Mouse (Mus musculus): ENCODE measurements at regions not wholly inside any gene's neighbourhood (a gene's known extent, or its start where the extent isn't known, plus 50 kb on each side); places are given as distances from the start of the nearest gene placed in this dataset.

DNA sequence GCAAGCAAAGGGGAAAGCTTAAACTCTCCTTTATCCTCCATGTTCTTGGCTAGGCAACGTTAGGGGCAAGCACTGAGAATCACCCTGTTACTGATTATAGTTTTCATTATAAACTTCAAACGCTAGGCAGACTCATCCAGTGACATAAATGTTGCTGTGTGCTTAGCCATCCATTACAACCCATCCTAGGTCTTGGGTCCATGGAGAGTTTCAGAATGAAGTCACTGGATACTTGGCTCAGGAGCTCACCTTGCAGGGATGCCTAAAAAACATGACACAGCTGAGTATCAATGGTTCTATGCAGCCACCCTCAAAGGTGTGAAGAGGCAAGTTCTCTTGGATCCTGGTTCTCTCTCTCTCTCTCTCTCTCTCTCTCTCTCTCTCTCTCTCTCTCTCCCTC lies 227.2 kb upstream of the Sfrp2 start:
- no peaks in the 10 kb centered on the region for H3K27me3 ChIP-seq (ENCODE audit: control insufficient read depth, insufficient read depth, low read length)
- DNase-seq (ENCODE audit: low spot score, missing footprints) (no peak), ATAC-seq (ENCODE audit: low FRiP score) (no peak)
- no peak overlapping the region for H3K27ac ChIP-seq (ENCODE audit: low read depth, low read length)
- H3K9ac ChIP-seq (ENCODE audit: low read length): no peak overlapping the region
- no peaks in the 10 kb centered on the region for H3K4me1 ChIP-seq (ENCODE audit: control insufficient read depth, insufficient read depth, low read length)
- 70% methylated on average over 2 of the region's 2 CpGs for WGBS
- no peak overlapping the region for H3K4me3 ChIP-seq (ENCODE audit: low read depth, low read length)
- H3K36me3 ChIP-seq (ENCODE audit: control insufficient read depth, insufficient read depth, low read length): no peaks in the 10 kb centered on the region
- no peaks in the 10 kb centered on the region for H3K9me3 ChIP-seq (ENCODE audit: control insufficient read depth, low read length)
- H3K4me2 ChIP-seq: no peak overlapping the region

DNA sequence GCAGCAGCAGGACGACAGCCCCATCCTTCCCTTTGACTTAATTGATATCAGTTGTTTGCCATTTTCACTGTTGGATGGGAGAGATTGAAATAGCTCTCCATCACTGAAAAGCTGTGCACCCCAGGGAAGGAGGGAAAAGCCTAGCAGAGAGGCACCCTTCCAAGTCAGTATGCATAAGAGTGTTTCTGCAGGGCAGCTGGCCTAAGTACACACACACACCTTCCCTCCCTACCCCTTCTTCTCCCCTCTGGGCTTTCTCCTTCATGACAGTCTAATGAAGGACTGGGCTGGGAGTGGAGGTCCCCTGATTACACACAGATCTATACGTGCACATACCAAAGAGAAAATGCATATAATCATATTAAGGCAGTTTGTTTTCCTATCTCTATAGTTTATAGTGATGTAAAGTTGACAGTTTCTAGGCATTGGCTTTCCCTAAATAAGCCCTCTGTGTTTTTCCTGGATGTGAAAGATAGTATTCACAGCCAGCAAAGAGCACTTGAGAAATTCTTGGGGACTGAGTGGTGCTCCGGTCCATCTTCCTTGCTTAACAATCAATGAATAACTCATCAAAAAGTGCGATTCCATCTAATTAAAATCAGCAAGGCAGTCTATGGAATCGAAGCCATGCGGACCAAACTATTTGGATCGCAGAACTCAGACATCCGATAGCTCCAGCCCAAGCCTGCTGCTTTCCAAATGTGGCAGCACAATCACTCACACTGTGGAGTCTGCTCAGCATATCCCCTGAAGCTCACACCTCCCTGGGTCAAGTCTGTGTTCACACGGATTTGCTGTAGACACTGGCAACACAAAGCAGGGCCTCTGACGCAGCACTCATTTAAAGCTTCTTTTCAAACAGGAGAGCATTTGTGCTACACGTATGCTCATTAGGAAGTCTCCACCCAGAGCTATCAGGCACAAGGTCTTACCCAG lies 224.9 kb upstream of the Sfrp2 start:
- DNase-seq (ENCODE audit: low spot score, missing footprints) (peak; percentile 59), ATAC-seq (ENCODE audit: low FRiP score) (no peak)
- Histone ChIP-seq H3K27me3 (ENCODE audit: control insufficient read depth, insufficient read depth, low read length) (no peaks in the 10 kb centered on the region), H3K27ac (ENCODE audit: low read depth, low read length) (no peak overlapping the region), H3K4me2 (no peak overlapping the region), H3K4me1 (ENCODE audit: control insufficient read depth, insufficient read depth, low read length) (no peaks in the 10 kb centered on the region), H3K4me3 (ENCODE audit: low read depth, low read length) (no peak overlapping the region), H3K9me3 (ENCODE audit: control insufficient read depth, low read length) (no peaks in the 10 kb centered on the region), H3K36me3 (ENCODE audit: control insufficient read depth, insufficient read depth, low read length) (no peaks in the 10 kb centered on the region), H3K9ac (ENCODE audit: low read length) (no peak overlapping the region)
- 76% methylated on average over 11 of the region's 11 CpGs for WGBS

DNA sequence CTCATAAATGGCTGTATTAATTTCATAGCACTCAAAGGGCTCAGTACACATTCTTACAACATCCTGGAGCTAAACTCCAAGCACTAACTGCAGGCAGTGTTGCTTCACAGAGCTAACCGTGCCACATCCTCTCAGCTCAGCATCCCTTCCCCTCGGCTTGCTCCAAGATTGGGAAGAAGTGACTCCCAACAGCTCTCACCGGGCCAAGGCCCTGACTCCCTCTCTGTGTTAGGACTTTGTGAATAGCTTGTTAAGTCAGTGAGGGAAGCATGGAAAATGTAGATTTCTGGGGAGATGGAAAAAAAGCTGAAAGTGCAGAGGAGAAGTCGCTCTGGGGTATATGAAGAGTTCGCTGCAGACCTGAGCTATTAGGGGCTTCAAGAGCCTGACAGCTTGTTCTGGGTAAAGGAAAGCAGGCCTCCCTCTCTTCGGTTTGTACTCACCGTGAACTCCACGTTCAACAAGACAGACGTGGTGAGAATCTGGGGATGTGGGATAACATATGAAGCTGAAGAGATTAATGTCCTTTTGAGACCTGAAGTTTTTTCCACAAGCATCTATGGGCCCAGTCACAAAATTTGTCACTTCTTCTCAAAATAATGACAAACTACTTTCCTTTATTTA lies 213.5 kb upstream of the Sfrp2 start:
- H3K27ac ChIP-seq (ENCODE audit: low read depth, low read length): no peak overlapping the region
- H3K27me3 ChIP-seq (ENCODE audit: control insufficient read depth, insufficient read depth, low read length): no peaks in the 10 kb centered on the region
- H3K4me3 ChIP-seq (ENCODE audit: low read depth, low read length): no peak overlapping the region
- no peak for DNase-seq (ENCODE audit: low spot score, missing footprints)
- peaks cover 11% of the 10 kb centered on the region; the same call in 1 of the 2 replicates for H3K4me1 ChIP-seq (ENCODE audit: control insufficient read depth, insufficient read depth, low read length)
- 86% methylated on average over 9 of the region's 9 CpGs for WGBS
- H3K9ac ChIP-seq (ENCODE audit: low read length): no peak overlapping the region
- no peak overlapping the region for H3K4me2 ChIP-seq
- no peaks in the 10 kb centered on the region for H3K36me3 ChIP-seq (ENCODE audit: control insufficient read depth, insufficient read depth, low read length)
- no peak for ATAC-seq (ENCODE audit: low FRiP score)
- no peaks in the 10 kb centered on the region for H3K9me3 ChIP-seq (ENCODE audit: control insufficient read depth, low read length)

DNA sequence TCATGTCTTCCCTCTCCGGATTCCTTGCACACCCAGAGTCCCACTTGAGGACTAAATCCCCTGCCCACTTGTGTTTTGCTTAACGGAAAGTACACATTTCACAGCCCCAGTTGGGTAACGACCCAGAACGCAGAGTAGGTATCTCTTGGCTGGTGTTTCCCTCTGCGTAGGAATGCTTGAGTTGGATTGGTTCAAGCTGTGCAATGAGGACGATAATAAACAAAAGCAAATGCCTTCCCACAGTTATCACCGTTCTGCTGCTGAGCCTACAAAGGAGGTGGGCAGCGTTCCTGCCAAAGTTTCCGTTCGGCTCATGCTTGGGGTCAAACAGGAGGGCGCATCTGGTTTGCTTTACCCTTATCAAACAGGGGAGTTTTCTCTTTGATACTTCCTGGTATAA lies 212.3 kb upstream of the Sfrp2 start:
- H3K27ac ChIP-seq (ENCODE audit: low read depth, low read length): no peak overlapping the region

DNA sequence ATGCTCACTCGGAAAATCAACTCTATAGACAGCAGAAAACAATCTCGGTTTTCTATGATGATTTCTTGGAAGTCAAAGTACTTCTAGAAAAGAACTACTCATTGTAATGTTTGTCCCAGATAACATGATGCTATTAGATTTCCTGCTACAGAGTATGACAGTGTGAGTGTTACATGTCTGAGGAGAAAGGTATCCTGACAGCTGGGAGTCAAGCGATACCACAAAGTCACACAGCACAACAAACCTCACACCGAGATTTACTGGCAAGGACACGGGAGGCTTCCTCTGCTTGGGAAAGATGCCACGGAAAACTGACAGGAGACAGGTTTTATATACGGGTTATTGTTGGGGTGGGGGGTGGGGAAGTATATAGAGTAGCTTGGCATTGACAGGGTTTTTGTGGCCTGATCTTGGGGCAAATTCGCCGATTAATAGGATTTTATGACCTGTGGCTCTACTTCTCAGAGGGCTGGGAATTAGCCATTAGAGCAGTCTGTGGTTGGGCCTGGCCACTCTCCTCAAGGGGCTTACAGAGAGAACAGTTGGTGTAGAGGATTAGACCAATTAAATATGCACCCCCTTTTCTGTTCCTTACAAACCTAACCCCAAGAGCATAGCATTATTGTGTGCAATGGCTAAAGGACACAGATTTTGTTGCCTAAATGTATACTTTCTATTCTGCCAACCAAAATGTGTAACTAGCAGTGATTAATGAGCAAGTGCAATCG lies 209.2 kb upstream of the Sfrp2 start:
- Histone ChIP-seq H3K4me3 (ENCODE audit: low read depth, low read length) (no peak overlapping the region), H3K27me3 (ENCODE audit: control insufficient read depth, insufficient read depth, low read length) (no peaks in the 10 kb centered on the region), H3K9ac (ENCODE audit: low read length) (no peak overlapping the region), H3K4me2 (no peak overlapping the region), H3K36me3 (ENCODE audit: control insufficient read depth, insufficient read depth, low read length) (no peaks in the 10 kb centered on the region), H3K27ac (ENCODE audit: low read depth, low read length) (no peak overlapping the region), H3K9me3 (ENCODE audit: control insufficient read depth, low read length) (no peaks in the 10 kb centered on the region), H3K4me1 (ENCODE audit: control insufficient read depth, insufficient read depth, low read length) (peaks cover 11% of the 10 kb centered on the region; the same call in 1 of the 2 replicates)
- ATAC-seq (ENCODE audit: low FRiP score): peak; percentile 75
- DNase-seq (ENCODE audit: low spot score, missing footprints): peak; percentile 72
- WGBS: 57% methylated on average over 10 of the region's 10 CpGs

More for the DNA sequence above, 212.3 kb upstream of the Sfrp2 start:
- Histone ChIP-seq H3K4me3 (ENCODE audit: low read depth, low read length) (no peak overlapping the region), H3K4me1 (ENCODE audit: control insufficient read depth, insufficient read depth, low read length) (peaks cover 11% of the 10 kb centered on the region; the same call in 1 of the 2 replicates), H3K9ac (ENCODE audit: low read length) (no peak overlapping the region), H3K36me3 (ENCODE audit: control insufficient read depth, insufficient read depth, low read length) (no peaks in the 10 kb centered on the region), H3K9me3 (ENCODE audit: control insufficient read depth, low read length) (no peaks in the 10 kb centered on the region), H3K27me3 (ENCODE audit: control insufficient read depth, insufficient read depth, low read length) (no peaks in the 10 kb centered on the region), H3K4me2 (no peak overlapping the region)
- DNase-seq (ENCODE audit: low spot score, missing footprints) (peak; percentile 87), ATAC-seq (ENCODE audit: low FRiP score) (no peak)
- 78% methylated on average over 11 of the region's 11 CpGs for WGBS

DNA sequence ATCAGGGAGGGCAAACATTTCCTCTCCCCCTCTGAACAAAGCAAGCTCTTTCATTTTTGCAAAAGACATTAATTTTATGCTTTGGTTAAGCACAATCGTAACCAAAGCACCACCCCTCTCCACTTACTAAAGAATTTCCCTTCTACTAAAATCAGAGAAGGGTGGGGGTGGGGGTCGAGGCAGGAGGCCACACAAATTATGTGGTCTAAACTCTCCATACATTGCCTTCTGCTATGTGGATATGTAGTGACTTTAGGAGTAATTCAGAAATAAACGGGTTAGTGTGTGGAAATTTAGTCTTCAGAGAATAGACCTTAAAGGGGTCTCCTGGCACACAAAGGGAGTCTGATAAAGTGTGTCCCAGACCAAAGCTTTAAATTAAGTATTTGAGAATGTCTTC lies 204.1 kb upstream of the Sfrp2 start:
- no peak for ATAC-seq (ENCODE audit: low FRiP score)

DNA sequence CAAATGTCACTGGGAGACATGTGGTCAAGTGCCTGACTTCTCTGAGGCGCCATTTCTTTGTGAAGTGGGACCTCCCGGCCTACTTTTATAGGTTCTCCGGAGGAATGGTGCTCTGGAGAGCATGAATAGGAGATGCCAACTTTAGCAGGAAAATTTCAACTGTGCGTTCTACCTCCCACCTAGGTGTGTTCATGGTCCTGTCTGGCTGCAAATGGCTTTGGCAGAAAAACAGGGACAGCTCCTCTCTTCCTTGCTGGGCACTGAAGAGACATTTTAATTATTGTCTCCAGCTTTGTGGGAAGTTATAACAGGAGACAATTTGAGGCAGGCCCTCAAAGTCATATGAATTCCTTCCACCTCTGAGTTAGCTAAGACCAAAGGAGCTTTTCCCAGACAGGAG lies 190.6 kb upstream of the Sfrp2 start:
- H3K27ac ChIP-seq (ENCODE audit: low read depth, low read length): no peak overlapping the region
- H3K36me3 ChIP-seq (ENCODE audit: control insufficient read depth, insufficient read depth, low read length): no peaks in the 10 kb centered on the region
- ATAC-seq (ENCODE audit: low FRiP score) (no peak), DNase-seq (ENCODE audit: low spot score, missing footprints) (no peak)
- no peak overlapping the region for H3K4me2 ChIP-seq
- H3K4me3 ChIP-seq (ENCODE audit: low read depth, low read length): no peak overlapping the region
- 93% methylated on average over 4 of the region's 4 CpGs for WGBS
- H3K9ac ChIP-seq (ENCODE audit: low read length): no peak overlapping the region
- H3K9me3 ChIP-seq (ENCODE audit: control insufficient read depth, low read length): no peaks in the 10 kb centered on the region
- no peaks in the 10 kb centered on the region for H3K4me1 ChIP-seq (ENCODE audit: control insufficient read depth, insufficient read depth, low read length)
- no peaks in the 10 kb centered on the region for H3K27me3 ChIP-seq (ENCODE audit: control insufficient read depth, insufficient read depth, low read length)

More for the DNA sequence above, 204.1 kb upstream of the Sfrp2 start:
- H3K9me3 ChIP-seq (ENCODE audit: control insufficient read depth, low read length): no peaks in the 10 kb centered on the region
- 76% methylated on average over 3 of the region's 3 CpGs for WGBS
- no peaks in the 10 kb centered on the region for H3K27me3 ChIP-seq (ENCODE audit: control insufficient read depth, insufficient read depth, low read length)
- no peak overlapping the region for H3K4me2 ChIP-seq
- H3K27ac ChIP-seq (ENCODE audit: low read depth, low read length): no peak overlapping the region
- H3K4me1 ChIP-seq (ENCODE audit: control insufficient read depth, insufficient read depth, low read length): peaks cover 6% of the 10 kb centered on the region; the same call in 1 of the 2 replicates
- H3K9ac ChIP-seq (ENCODE audit: low read length): no peak overlapping the region
- no peak overlapping the region for H3K4me3 ChIP-seq (ENCODE audit: low read depth, low read length)
- DNase-seq (ENCODE audit: low spot score, missing footprints): no peak
- H3K36me3 ChIP-seq (ENCODE audit: control insufficient read depth, insufficient read depth, low read length): no peaks in the 10 kb centered on the region

DNA sequence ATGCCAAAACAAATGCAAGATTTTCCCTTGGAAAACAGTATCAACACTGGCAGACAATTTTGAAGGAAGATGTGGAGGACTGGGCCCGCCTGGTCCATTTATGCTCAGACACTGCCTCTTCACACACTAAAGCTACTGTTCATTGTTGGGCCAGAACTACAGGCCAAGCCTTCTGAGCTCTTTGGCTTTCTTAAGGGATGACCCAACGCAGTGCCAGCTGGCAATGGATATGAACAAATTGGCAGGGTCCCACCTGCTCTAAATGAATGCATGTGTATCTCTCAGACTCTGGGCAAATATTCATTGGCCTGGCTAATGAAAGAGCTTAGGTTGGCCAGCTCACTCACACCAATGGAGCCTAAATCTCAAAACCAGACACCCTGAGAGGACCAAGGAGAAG lies 190.0 kb upstream of the Sfrp2 start:
- no peak overlapping the region for H3K27ac ChIP-seq (ENCODE audit: low read depth, low read length)
- no peaks in the 10 kb centered on the region for H3K27me3 ChIP-seq (ENCODE audit: control insufficient read depth, insufficient read depth, low read length)
- no peak overlapping the region for H3K9ac ChIP-seq (ENCODE audit: low read length)
- 87% methylated on average over 2 of the region's 2 CpGs for WGBS
- H3K4me2 ChIP-seq: no peak overlapping the region
- H3K4me1 ChIP-seq (ENCODE audit: control insufficient read depth, insufficient read depth, low read length): no peaks in the 10 kb centered on the region
- no peaks in the 10 kb centered on the region for H3K36me3 ChIP-seq (ENCODE audit: control insufficient read depth, insufficient read depth, low read length)
- no peak for DNase-seq (ENCODE audit: low spot score, missing footprints)
- H3K4me3 ChIP-seq (ENCODE audit: low read depth, low read length): no peak overlapping the region
- no peak for ATAC-seq (ENCODE audit: low FRiP score)
- no peaks in the 10 kb centered on the region for H3K9me3 ChIP-seq (ENCODE audit: control insufficient read depth, low read length)

DNA sequence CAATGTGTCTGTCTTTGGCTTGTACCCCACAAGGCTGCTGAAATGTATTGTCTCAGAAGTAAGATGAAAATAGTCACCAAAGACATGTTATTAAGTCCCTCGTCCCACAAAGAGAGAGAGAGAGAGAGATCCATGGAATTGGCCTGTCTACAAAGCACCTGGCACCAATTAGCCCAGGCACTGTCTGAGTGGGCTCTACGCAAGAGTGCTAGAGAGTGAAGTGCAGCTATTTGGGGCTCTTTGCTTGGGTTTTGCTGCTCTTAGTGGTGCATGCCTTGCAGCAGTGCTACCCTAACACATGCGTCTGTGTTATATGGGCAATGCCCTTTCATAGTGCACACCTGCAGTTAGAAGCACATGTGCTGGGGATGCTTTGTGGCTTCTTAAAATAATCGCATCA lies 185.4 kb upstream of the Sfrp2 start:
- Histone ChIP-seq H3K4me3 (ENCODE audit: low read depth, low read length) (no peak overlapping the region), H3K4me2 (no peak overlapping the region), H3K27me3 (ENCODE audit: control insufficient read depth, insufficient read depth, low read length) (no peaks in the 10 kb centered on the region; the same call in 1 of the 2 replicates), H3K9me3 (ENCODE audit: control insufficient read depth, low read length) (no peaks in the 10 kb centered on the region), H3K4me1 (ENCODE audit: control insufficient read depth, insufficient read depth, low read length) (no peaks in the 10 kb centered on the region), H3K9ac (ENCODE audit: low read length) (no peak overlapping the region), H3K36me3 (ENCODE audit: control insufficient read depth, insufficient read depth, low read length) (no peaks in the 10 kb centered on the region), H3K27ac (ENCODE audit: low read depth, low read length) (no peak overlapping the region)
- 76% methylated on average over 4 of the region's 4 CpGs for WGBS
- ATAC-seq (ENCODE audit: low FRiP score) (no peak), DNase-seq (ENCODE audit: low spot score, missing footprints) (peak; percentile 81)

Data from midbrain, embryonic 11.5 days (tissue).